Mouse (Mus musculus) G1E (cell line): ENCODE results near the gene Zfpl1. TPM values are rescaled to one million over a fixed set of nuclear protein-coding genes. Genes with fewer than 3 reads are reported as not detected.

Experiments used
- ATAC-seq: 2 replicates; pipeline ENCODE4 v1.8.0; 2016; ENCODE audit warnings: mild to moderate bottlenecking; ENCODE audit not compliant: insufficient number of reproducible peaks, poor library complexity, low FRiP score, severe bottlenecking; ENCODE audit errors: extremely low read depth
- DNase-seq: peaks from one replicate; pipeline ENCODE4 v3.0.0; 2012; ENCODE audit warnings: low spot score
- H3K27me3 ChIP-seq: 2 replicates; pipeline ENCODE4 v1.6.1; 2012; ENCODE audit warnings: mild to moderate bottlenecking, low read length, inconsistent platforms; ENCODE audit not compliant: insufficient read depth
- H3K36me3 ChIP-seq: replicated peaks from 2 replicates; pipeline ENCODE3; 2012; ENCODE audit warnings: mild to moderate bottlenecking, inconsistent platforms
- H3K4me1 ChIP-seq: 2 replicates; pipeline ENCODE4 v1.6.1; 2012; ENCODE audit warnings: low read depth, low read length, inconsistent platforms, mixed read lengths; ENCODE audit not compliant: insufficient read depth
- H3K4me3 ChIP-seq: 2 replicates; pipeline ENCODE4 v1.5.1; 2012; ENCODE audit warnings: low read depth, mild to moderate bottlenecking, inconsistent platforms, low read length, moderate library complexity, mixed read lengths
- H3K9me3 ChIP-seq: replicated peaks from 2 replicates; pipeline ENCODE4 v1.6.1; 2012; ENCODE audit warnings: inconsistent platforms
- CTCF ChIP-seq: IDR thresholded peaks from 2 replicates; pipeline ENCODE4 v1.5.1; 2012; ENCODE audit warnings: low read depth, low read length, inconsistent platforms, mixed read lengths
- GATA1 ChIP-seq: IDR thresholded peaks from 2 replicates; pipeline ENCODE4 v1.6.1; 2012; ENCODE audit warnings: borderline replicate concordance, low read length, inconsistent platforms, mixed read lengths
- GATA2 ChIP-seq: IDR thresholded peaks from 2 replicates; pipeline ENCODE4 v1.6.1; 2012; ENCODE audit warnings: low read depth, low read length, inconsistent platforms, borderline replicate concordance
- POLR2AphosphoS5 ChIP-seq: IDR thresholded peaks from 2 replicates; pipeline ENCODE4 v1.6.1; 2012; ENCODE audit warnings: low read depth, low read length, inconsistent platforms; ENCODE audit not compliant: insufficient replicate concordance
- TAL1 ChIP-seq: conservative IDR thresholded peaks from 2 replicates; pipeline ENCODE4 v1.6.1; 2012; ENCODE audit warnings: low read depth, low read length, inconsistent platforms, mixed read lengths
- polyA plus RNA-seq: library from polyadenylated mRNA; stranded (reverse); fragments of >175 nt; gene quantifications from 2 replicates; pipeline ENCODE4 v1.2.3, GENCODE M21; 2012
- total RNA-seq, 2 experiments: library from RNA; stranded (forward) in 1 of 2; stranded (reverse) in 1 of 2; fragments of 200-1000 nt in 1 of 2; fragments of >200 nt in 1 of 2; fragmentation: Nextera tagmentation in 1 of 2; gene quantifications; 2 replicates each; pipeline ENCODE4 v1.2.3; 2014 to 2017

Zfpl1 gene
- total and polyA plus RNA-seq, 3 experiments, result 21.6 to 59.9 (median 32.8) TPM

- H3K36me3 ChIP-seq, result no peaks in the 10 kb centered on the region
- H3K9me3 ChIP-seq, result no peaks in the 10 kb centered on the region
- no peak for DNase-seq
- no peak overlapping the region for H3K4me3 ChIP-seq
- peaks cover 10% of the 10 kb centered on the region for H3K27me3 ChIP-seq
- ATAC-seq, result no peak
- TF ChIP-seq TAL1 (no peak), GATA2 (no peak), GATA1 (no peak), CTCF (no peak), POLR2AphosphoS5 (no peak)
- H3K4me1 ChIP-seq, result peaks cover 14% of the 10 kb centered on the region; the same call in 1 of the 2 replicates
Observed at GRCm38 (mm10) chr19:6035966-6036585, 48.7 kb downstream of the Zfpl1 start.

Other genes starting within 250 kb of the Zfpl1 start
Only the 20 nearest of the 29 such genes appear.
- 139 and 147 TPM in 2 replicates for gene Pola2, start 120.8 kb downstream of the Zfpl1 start, total RNA-seq (2014; fragmentation: Nextera tagmentation)
- gene Pola2, start 120.8 kb downstream of the Zfpl1 start, total RNA-seq (2017), result 86.0 and 93.4 TPM in 2 replicates
- gene Pola2, start 120.8 kb downstream of the Zfpl1 start, polyA plus RNA-seq, result 51.6 and 55.0 TPM in 2 replicates
- not detected in 2 replicates for gene Slc22a20, start 98.8 kb downstream of the Zfpl1 start, total RNA-seq (2014; fragmentation: Nextera tagmentation)
- not detected in 2 replicates for gene Slc22a20, start 98.8 kb downstream of the Zfpl1 start, total RNA-seq (2017)
- gene Slc22a20, start 98.8 kb downstream of the Zfpl1 start, polyA plus RNA-seq, result not detected in 2 replicates
- 38.5 and 40.9 TPM in 2 replicates for gene Capn1, start 69.1 kb downstream of the Zfpl1 start, total RNA-seq (2014; fragmentation: Nextera tagmentation)
- 55.5 and 56.5 TPM in 2 replicates for gene Capn1, start 69.1 kb downstream of the Zfpl1 start, total RNA-seq (2017)
- 140 and 168 TPM in 2 replicates for gene Capn1, start 69.1 kb downstream of the Zfpl1 start, polyA plus RNA-seq
- gene Syvn1, start 38.4 kb downstream of the Zfpl1 start, total RNA-seq (2014; fragmentation: Nextera tagmentation), result 27.0 and 39.7 TPM in 2 replicates
- 4.8 and 5.9 TPM in 2 replicates for gene Syvn1, start 38.4 kb downstream of the Zfpl1 start, total RNA-seq (2017)
- gene Syvn1, start 38.4 kb downstream of the Zfpl1 start, polyA plus RNA-seq, result 78.2 and 84.1 TPM in 2 replicates
- 46.6 and 51.6 TPM in 2 replicates for gene Mrpl49, start 27.2 kb downstream of the Zfpl1 start, total RNA-seq (2014; fragmentation: Nextera tagmentation)
- gene Mrpl49, start 27.2 kb downstream of the Zfpl1 start, total RNA-seq (2017), result 46.9 and 52.4 TPM in 2 replicates
- gene Mrpl49, start 27.2 kb downstream of the Zfpl1 start, polyA plus RNA-seq, result 41.8 and 46.8 TPM in 2 replicates
- gene Fau, start 27.1 kb downstream of the Zfpl1 start, total RNA-seq (2014; fragmentation: Nextera tagmentation), result 3,086 and 3,502 TPM in 2 replicates
- 2,639 and 2,986 TPM in 2 replicates for gene Fau, start 27.1 kb downstream of the Zfpl1 start, total RNA-seq (2017)
- gene Fau, start 27.1 kb downstream of the Zfpl1 start, polyA plus RNA-seq, result 5,636 and 5,712 TPM in 2 replicates
- gene Znhit2, start 23.8 kb downstream of the Zfpl1 start, total RNA-seq (2014; fragmentation: Nextera tagmentation), result 8.3 and 16.3 TPM in 2 replicates
- 11.0 and 23.3 TPM in 2 replicates for gene Znhit2, start 23.8 kb downstream of the Zfpl1 start, total RNA-seq (2017)
- gene Znhit2, start 23.8 kb downstream of the Zfpl1 start, polyA plus RNA-seq, result 58.7 and 60.6 TPM in 2 replicates
- gene Tm7sf2, start 16.6 kb downstream of the Zfpl1 start, total RNA-seq (2014; fragmentation: Nextera tagmentation), result 22.9 and 24.0 TPM in 2 replicates
- 17.2 and 21.4 TPM in 2 replicates for gene Tm7sf2, start 16.6 kb downstream of the Zfpl1 start, total RNA-seq (2017)
- gene Tm7sf2, start 16.6 kb downstream of the Zfpl1 start, polyA plus RNA-seq, result 15.0 and 20.0 TPM in 2 replicates
- gene Vps51, start 7.7 kb downstream of the Zfpl1 start, total RNA-seq (2014; fragmentation: Nextera tagmentation), result 24.7 and 32.4 TPM in 2 replicates
- 33.2 and 39.8 TPM in 2 replicates for gene Vps51, start 7.7 kb downstream of the Zfpl1 start, total RNA-seq (2017)
- 29.3 and 34.9 TPM in 2 replicates for gene Vps51, start 7.7 kb downstream of the Zfpl1 start, polyA plus RNA-seq
- not detected in 2 replicates for gene Tmem262, start 4.9 kb downstream of the Zfpl1 start, total RNA-seq (2014; fragmentation: Nextera tagmentation)
- not detected in 2 replicates for gene Tmem262, start 4.9 kb downstream of the Zfpl1 start, total RNA-seq (2017)
- gene Tmem262, start 4.9 kb downstream of the Zfpl1 start, polyA plus RNA-seq, result not detected in 2 replicates
- gene Gm28374, start 2.7 kb downstream of the Zfpl1 start, total RNA-seq (2014; fragmentation: Nextera tagmentation), result not detected in 2 replicates
- 0.87 and 0.98 TPM in 2 replicates for gene Gm28374, start 2.7 kb downstream of the Zfpl1 start, total RNA-seq (2017)
- gene Gm28374, start 2.7 kb downstream of the Zfpl1 start, polyA plus RNA-seq, result 0.37 and 0.75 TPM in 2 replicates
- 24.7 and 45.0 TPM in 2 replicates for gene Cdca5, start within 50 bp of the Zfpl1 start, total RNA-seq (2014; fragmentation: Nextera tagmentation)
- 40.5 and 43.3 TPM in 2 replicates for gene Cdca5, start within 50 bp of the Zfpl1 start, total RNA-seq (2017)
- gene Cdca5, start within 50 bp of the Zfpl1 start, polyA plus RNA-seq, result 14.8 and 17.6 TPM in 2 replicates
- gene AC131692.1, start 9.5 kb upstream of the Zfpl1 start, total RNA-seq (2014; fragmentation: Nextera tagmentation), result 1.3 and 5.6 TPM in 2 replicates
- gene AC131692.1, start 9.5 kb upstream of the Zfpl1 start, total RNA-seq (2017), result 1.3 and 1.4 TPM in 2 replicates
- 3.4 and 3.5 TPM in 2 replicates for gene AC131692.1, start 9.5 kb upstream of the Zfpl1 start, polyA plus RNA-seq
- 1.1 and 1.8 TPM in 2 replicates for gene Naaladl1, start 20.8 kb upstream of the Zfpl1 start, total RNA-seq (2014; fragmentation: Nextera tagmentation)
- gene Naaladl1, start 20.8 kb upstream of the Zfpl1 start, total RNA-seq (2017), result 0.44 and 0.87 TPM in 2 replicates
- 0.32 and 0.36 TPM in 2 replicates for gene Naaladl1, start 20.8 kb upstream of the Zfpl1 start, polyA plus RNA-seq
- 7.9 and 10.1 TPM in 2 replicates for gene Sac3d1, start 33.7 kb upstream of the Zfpl1 start, total RNA-seq (2014; fragmentation: Nextera tagmentation)
- gene Sac3d1, start 33.7 kb upstream of the Zfpl1 start, total RNA-seq (2017), result 10.2 and 22.9 TPM in 2 replicates
- 69.2 and 78.7 TPM in 2 replicates for gene Sac3d1, start 33.7 kb upstream of the Zfpl1 start, polyA plus RNA-seq
- 21.4 and 25.7 TPM in 2 replicates for gene Snx15, start 43.3 kb upstream of the Zfpl1 start, total RNA-seq (2014; fragmentation: Nextera tagmentation)
- 13.2 and 15.3 TPM in 2 replicates for gene Snx15, start 43.3 kb upstream of the Zfpl1 start, total RNA-seq (2017)
- gene Snx15, start 43.3 kb upstream of the Zfpl1 start, polyA plus RNA-seq, result 70.1 and 84.0 TPM in 2 replicates
- gene Batf2, start 56.0 kb upstream of the Zfpl1 start, total RNA-seq (2014; fragmentation: Nextera tagmentation), result not detected in 2 replicates
- 0.33 TPM in 1 of 2 replicates, not detected in the other for gene Batf2, start 56.0 kb upstream of the Zfpl1 start, total RNA-seq (2017)
- not detected in 2 replicates for gene Batf2, start 56.0 kb upstream of the Zfpl1 start, polyA plus RNA-seq
- gene Arl2, start 56.6 kb upstream of the Zfpl1 start, total RNA-seq (2014; fragmentation: Nextera tagmentation), result 49.8 and 60.0 TPM in 2 replicates
- 28.5 and 29.2 TPM in 2 replicates for gene Arl2, start 56.6 kb upstream of the Zfpl1 start, total RNA-seq (2017)
- 76.9 and 83.5 TPM in 2 replicates for gene Arl2, start 56.6 kb upstream of the Zfpl1 start, polyA plus RNA-seq
- gene Majin, start 99.4 kb upstream of the Zfpl1 start, total RNA-seq (2014; fragmentation: Nextera tagmentation), result not detected in 2 replicates
- gene Majin, start 99.4 kb upstream of the Zfpl1 start, total RNA-seq (2017), result 0.11 TPM in 1 of 2 replicates, not detected in the other
- not detected in 2 replicates for gene Majin, start 99.4 kb upstream of the Zfpl1 start, polyA plus RNA-seq
- not detected in 2 replicates for gene Gpha2, start 141.4 kb upstream of the Zfpl1 start, total RNA-seq (2014; fragmentation: Nextera tagmentation)
- not detected in 2 replicates for gene Gpha2, start 141.4 kb upstream of the Zfpl1 start, total RNA-seq (2017)
- not detected in 2 replicates for gene Gpha2, start 141.4 kb upstream of the Zfpl1 start, polyA plus RNA-seq